Mouse (Mus musculus) E14TG2a.4 (cell line): Measurements from ENCODE around the gene Spink2.
A peak's percentile ranks its signal among the peaks of the same experiment; 100 is the strongest.
"Not testable (repeated sequence)": the region's sequence is repeated elsewhere in the genome, so short reads cannot be mapped to it uniquely, and the experiment has no call there.

Experiments used
- H3K27me3 ChIP-seq: 2 replicates; pipeline ENCODE4 v1.6.1; 2014; ENCODE audit warnings: low read length, control low read depth; ENCODE audit not compliant: insufficient read depth
- H3K36me3 ChIP-seq: 2 replicates; pipeline ENCODE4 v1.6.1; 2014; ENCODE audit warnings: low read length, control low read depth; ENCODE audit not compliant: insufficient read depth
- H3K4me1 ChIP-seq: replicated peaks from 2 replicates; pipeline ENCODE4 v1.6.1; 2014; ENCODE audit warnings: low read depth, low read length, control low read depth
- H3K4me3 ChIP-seq: replicated peaks from 2 replicates; pipeline ENCODE4 v1.5.1; 2014; ENCODE audit warnings: mild to moderate bottlenecking, low read length
- H3K9me3 ChIP-seq: 2 replicates; pipeline ENCODE4 v1.6.1; 2014; ENCODE audit warnings: low read length, control low read depth
- CTCF ChIP-seq: conservative IDR thresholded peaks from 2 replicates; pipeline ENCODE4 v1.5.1; 2014; ENCODE audit warnings: low read length
- NANOG ChIP-seq: IDR thresholded peaks from 2 replicates; pipeline ENCODE4 v1.6.1; 2014; ENCODE audit warnings: borderline replicate concordance, low read length, mixed read lengths
- POU5F1 ChIP-seq: IDR thresholded peaks from 2 replicates; pipeline ENCODE4 v1.6.1; 2014; ENCODE audit warnings: low read length, borderline replicate concordance

Gene Spink2

DNA sequence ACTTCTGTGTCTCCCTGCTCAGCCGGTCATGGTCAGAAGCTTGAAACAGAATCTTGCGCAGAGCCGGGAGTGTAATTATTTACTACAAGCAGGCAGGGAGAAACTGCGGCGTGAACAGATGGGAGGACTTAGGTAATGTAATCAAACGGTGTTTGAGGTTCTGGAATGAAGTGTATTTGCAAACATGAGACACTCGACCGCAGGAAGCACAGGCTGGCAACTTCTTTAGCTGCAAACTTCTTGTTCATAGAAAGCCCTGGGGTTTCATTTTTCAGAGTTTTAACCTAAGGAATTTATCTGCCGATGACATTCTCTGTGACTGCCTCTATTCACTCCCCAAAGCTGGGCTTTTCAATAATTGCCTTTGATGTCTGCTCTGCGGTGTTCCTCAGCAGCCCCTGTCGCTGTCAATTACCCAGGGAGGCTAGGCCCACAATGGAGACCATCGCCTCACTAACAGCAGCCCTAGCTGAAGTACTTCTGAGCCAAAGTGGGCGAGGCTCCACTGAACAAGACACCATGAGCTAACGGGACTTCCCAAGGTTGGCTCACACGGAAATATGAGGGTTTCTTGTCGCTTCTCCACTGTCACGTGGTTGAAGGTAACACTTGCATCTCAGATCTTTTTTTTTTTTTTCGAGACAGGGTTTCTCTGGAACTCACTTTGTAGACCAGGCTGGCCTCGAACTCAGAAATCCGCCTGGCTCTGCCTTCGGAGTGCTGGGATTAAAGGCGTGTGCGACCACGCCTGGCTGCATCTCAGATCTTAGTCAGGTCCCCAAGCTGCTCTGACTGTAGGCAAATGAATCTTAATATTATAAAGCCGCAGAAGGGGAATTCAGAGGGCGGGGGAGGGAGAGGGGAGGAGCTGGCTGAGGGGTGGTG, 34.8 kb upstream of the Spink2 start:
- no peaks in the 10 kb centered on the region for H3K27me3 ChIP-seq
- peak overlapping the region; percentile 37; the same call in 1 of the 2 replicates for H3K4me3 ChIP-seq
- no peaks in the 10 kb centered on the region for H3K36me3 ChIP-seq
- peaks cover 55% of the 10 kb centered on the region for H3K4me1 ChIP-seq
- TF ChIP-seq NANOG (no peak), CTCF (no peak), POU5F1 (no peak)
- H3K9me3 ChIP-seq = no peaks in the 10 kb centered on the region

- Histone ChIP-seq H3K4me1 (peaks cover 49% of the 10 kb centered on the region), H3K4me3 (peak overlapping the region; percentile 37; the same call in 1 of the 2 replicates), H3K9me3 (no peaks in the 10 kb centered on the region), H3K36me3 (no peaks in the 10 kb centered on the region), H3K27me3 (no peaks in the 10 kb centered on the region)
- no peak for TF ChIP-seq NANOG
- TF ChIP-seq CTCF = no peak
- no peak for TF ChIP-seq POU5F1
These were observed 34.2 kb upstream of the Spink2 start for GRCm38 (mm10) chr5:77245463-77245786.

DNA sequence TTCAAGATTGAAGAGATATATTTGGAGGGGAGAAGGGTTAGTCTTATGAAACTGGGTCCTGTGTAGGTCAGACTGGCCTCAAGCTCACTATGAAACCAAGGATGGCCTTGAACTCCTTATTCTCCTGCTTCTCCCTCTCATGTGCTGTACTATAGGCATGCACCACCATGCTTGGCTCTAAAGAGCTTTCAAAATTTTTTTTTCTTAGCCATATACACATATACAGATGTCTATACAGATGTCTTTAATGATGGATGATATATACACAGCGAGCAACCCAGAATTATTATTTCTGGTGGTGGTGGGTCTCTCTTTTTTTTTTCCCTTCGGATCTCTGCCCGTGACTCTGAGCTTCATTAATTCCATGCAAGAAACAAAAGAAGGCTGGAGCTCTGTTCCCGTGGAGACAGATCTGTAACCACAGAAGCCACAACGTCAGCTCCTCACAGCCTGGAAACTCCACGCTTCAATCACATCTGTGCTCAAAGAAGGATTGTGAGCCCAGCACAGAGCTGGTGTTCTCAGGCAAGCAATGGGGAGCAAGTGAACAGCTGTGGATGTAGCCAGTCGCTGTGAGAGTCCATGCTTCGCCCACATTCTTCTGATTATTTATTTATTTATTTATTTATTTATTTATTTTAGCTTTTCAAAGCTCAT, 33.2 kb upstream of the Spink2 start:
- H3K9me3 ChIP-seq = no peaks in the 10 kb centered on the region
- TF ChIP-seq NANOG = no peak
- TF ChIP-seq POU5F1 = no peak
- no peak for TF ChIP-seq CTCF
- H3K4me3 ChIP-seq = no peak overlapping the region
- no peaks in the 10 kb centered on the region for H3K36me3 ChIP-seq
- no peaks in the 10 kb centered on the region for H3K27me3 ChIP-seq
- peaks cover 46% of the 10 kb centered on the region for H3K4me1 ChIP-seq

GRCm38 (mm10) chr5:77237104-77237503, 25.8 kb upstream of the Spink2 start:
- H3K27me3 ChIP-seq = peaks cover 2% of the 10 kb centered on the region; the same call in 1 of the 2 replicates

GRCm38 (mm10) chr5:77234921-77235320, 23.6 kb upstream of the Spink2 start:
- no peaks in the 10 kb centered on the region for H3K9me3 ChIP-seq

More at GRCm38 (mm10) chr5:77237104-77237503, 25.8 kb upstream of the Spink2 start:
- H3K4me1 ChIP-seq = peaks cover 59% of the 10 kb centered on the region
- H3K36me3 ChIP-seq = no peaks in the 10 kb centered on the region
- no peak for TF ChIP-seq CTCF
- no peak for TF ChIP-seq NANOG
- no peak for TF ChIP-seq POU5F1
- H3K9me3 ChIP-seq = no peaks in the 10 kb centered on the region
- no peak overlapping the region for H3K4me3 ChIP-seq

DNA sequence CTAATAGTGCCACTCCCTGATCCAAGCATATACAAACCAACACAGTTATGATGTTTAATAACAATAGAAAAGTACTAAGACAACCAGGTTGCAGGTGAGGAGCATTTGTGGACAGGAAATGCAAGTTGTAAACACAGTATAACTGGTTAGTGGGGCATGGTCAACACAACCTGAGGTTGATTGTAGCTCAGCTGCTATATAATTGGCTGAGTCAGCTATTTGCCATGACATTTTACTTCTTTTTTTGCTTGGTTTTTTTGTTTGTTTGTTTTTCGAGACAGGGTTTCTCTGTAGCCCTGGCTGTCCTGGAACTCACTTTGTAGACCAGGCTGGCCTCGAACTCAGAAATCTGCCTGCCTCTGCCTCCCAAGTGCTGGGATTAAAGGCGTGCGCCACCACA, 20.6 kb upstream of the Spink2 start:
- not testable (repeated sequence) for H3K4me3 ChIP-seq, H3K27me3 ChIP-seq, H3K36me3 ChIP-seq, H3K9me3 ChIP-seq
- peaks cover 55% of the 10 kb centered on the region for H3K4me1 ChIP-seq

More at GRCm38 (mm10) chr5:77234921-77235320, 23.6 kb upstream of the Spink2 start:
- no peak for TF ChIP-seq NANOG
- no peak for TF ChIP-seq POU5F1
- no peak for TF ChIP-seq CTCF
- Histone ChIP-seq H3K27me3 (peaks cover 2% of the 10 kb centered on the region; the same call in 1 of the 2 replicates), H3K4me1 (peaks cover 72% of the 10 kb centered on the region), H3K36me3 (no peaks in the 10 kb centered on the region), H3K4me3 (no peak overlapping the region)

DNA sequence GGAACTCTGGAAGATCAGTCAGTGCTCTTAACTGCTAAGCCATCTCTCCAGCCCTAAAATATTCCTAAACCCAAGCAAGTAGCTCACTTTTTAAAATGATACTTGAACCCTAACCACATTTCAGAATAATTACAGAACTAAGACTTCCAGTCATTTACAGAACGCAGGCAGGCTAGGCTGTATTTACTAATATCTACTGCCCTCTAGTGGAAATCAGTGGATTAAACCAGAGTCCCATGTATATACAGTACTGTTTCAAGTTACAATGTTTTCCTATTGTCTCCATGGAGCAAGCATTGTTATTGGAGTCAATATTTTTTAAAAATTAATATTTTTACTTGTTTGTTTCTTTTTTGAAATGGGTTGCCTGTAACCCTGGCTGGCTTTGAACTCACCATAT, 17.7 kb upstream of the Spink2 start:
- no peaks in the 10 kb centered on the region for H3K9me3 ChIP-seq
- TF ChIP-seq NANOG (no peak), CTCF (peak; percentile 77)
- no peak overlapping the region for H3K4me3 ChIP-seq
- H3K36me3 ChIP-seq = no peaks in the 10 kb centered on the region
- H3K4me1 ChIP-seq = peaks cover 27% of the 10 kb centered on the region
- H3K27me3 ChIP-seq = no peaks in the 10 kb centered on the region

DNA sequence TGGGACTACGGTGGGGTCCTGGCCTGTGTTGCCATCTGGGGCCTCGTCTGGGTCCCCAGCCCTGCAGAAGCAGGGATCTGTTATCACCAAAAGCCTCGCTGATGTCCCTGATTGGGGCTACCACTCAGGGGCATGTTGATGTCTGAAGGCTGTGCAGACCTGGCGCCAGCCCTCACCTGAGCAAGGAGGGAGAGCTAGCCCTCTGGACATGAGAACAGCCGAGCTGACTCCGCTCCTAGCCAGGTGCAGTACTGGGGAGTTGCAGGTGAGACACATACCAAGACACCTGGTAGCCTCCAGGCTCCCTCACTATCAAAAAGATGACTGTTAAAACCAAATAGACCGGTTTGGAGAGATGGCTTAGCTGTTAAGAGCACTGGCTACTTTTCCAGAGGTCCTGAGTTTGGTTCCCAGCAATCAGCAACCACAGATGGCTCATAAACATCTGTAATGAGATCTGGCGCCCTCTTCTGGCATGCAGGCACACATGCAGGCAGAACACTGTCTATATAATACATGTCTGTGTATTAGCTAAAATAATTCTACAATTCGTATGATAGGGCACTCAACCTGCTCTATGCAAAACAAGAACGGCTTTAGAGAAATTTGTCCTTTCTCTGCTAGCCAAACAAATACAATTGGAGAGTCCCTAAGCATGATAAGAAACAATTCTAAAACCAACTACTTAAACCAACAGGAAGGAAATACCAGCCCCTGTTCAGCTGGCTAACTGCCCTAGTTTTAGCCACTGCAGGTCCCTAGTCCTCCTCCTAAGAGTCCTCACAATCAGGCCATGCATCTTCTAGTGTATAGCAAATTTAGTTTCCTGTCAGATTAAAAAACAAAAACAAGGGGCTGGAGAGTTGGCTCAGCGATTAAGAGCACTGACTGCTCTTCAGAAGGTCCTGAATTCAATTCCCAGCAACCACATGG, 12.0 kb upstream of the Spink2 start:
- TF ChIP-seq NANOG (no peak), POU5F1 (no peak), CTCF (peak; percentile 84)
- Histone ChIP-seq H3K27me3 (no peaks in the 10 kb centered on the region), H3K9me3 (no peaks in the 10 kb centered on the region; the same call in 1 of the 2 replicates), H3K36me3 (no peaks in the 10 kb centered on the region), H3K4me3 (no peak overlapping the region), H3K4me1 (peaks cover 17% of the 10 kb centered on the region)
